Mouse (Mus musculus): ENCODE measurements around the gene Vmn1r148. TPM values are rescaled to one million over a fixed set of nuclear protein-coding genes. Genes with fewer than 3 reads are reported as not detected.
"Not testable (repeated sequence)": the region's sequence is repeated elsewhere in the genome, so short reads cannot be mapped to it uniquely, and the experiment has no call there.

Vmn1r148 gene
- not detected in 2 replicates for polyA plus RNA-seq (2015; fragmentation: Nextera tagmentation; extraction: Ambion mirVana)

- H3K36me3 ChIP-seq (ENCODE audit: control insufficient read depth, insufficient read depth, low read length); H3K27ac ChIP-seq (ENCODE audit: low read length); H3K9me3 ChIP-seq (replicated peaks; ENCODE audit: control insufficient read depth, low read length); H3K9ac ChIP-seq (ENCODE audit: low read length); H3K4me1 ChIP-seq (ENCODE audit: control insufficient read depth, insufficient read depth, low read length); ATAC-seq (ENCODE audit: insufficient read depth, low FRiP score); H3K4me2 ChIP-seq (ENCODE audit: low read depth, low read length); H3K4me3 ChIP-seq (replicated peaks; ENCODE audit: low read length); H3K27me3 ChIP-seq (ENCODE audit: control insufficient read depth, insufficient read depth, low read length): not testable (repeated sequence)
- no CpG with 5 or more reads among the region's 3 CpGs for WGBS
Measured at GRCm38 (mm10) chr7:22413283-22413682, at the start of gene Vmn1r148. Gene Vmn1r148, plus strand, starts transcription at chr7:22413583.

GRCm38 (mm10) chr7:22370939-22371338, 42.4 kb upstream of the Vmn1r148 start, which contains the start of gene Gm8660:
Gene Gm8660, minus strand, starts transcription at chr7:22371039.
- WGBS, result no CpG with 5 or more reads among the region's 1 CpGs
- not testable (repeated sequence) for H3K9me3 ChIP-seq (replicated peaks; ENCODE audit: control insufficient read depth, low read length); H3K27ac ChIP-seq (ENCODE audit: low read length); H3K36me3 ChIP-seq (ENCODE audit: control insufficient read depth, insufficient read depth, low read length); H3K4me2 ChIP-seq (ENCODE audit: low read depth, low read length); H3K4me1 ChIP-seq (ENCODE audit: control insufficient read depth, insufficient read depth, low read length); ATAC-seq (ENCODE audit: insufficient read depth, low FRiP score); H3K27me3 ChIP-seq (ENCODE audit: control insufficient read depth, insufficient read depth, low read length); H3K9ac ChIP-seq (ENCODE audit: low read length); H3K4me3 ChIP-seq (replicated peaks; ENCODE audit: low read length)

GRCm38 (mm10) chr7:22438129-22438528, 24.7 kb downstream of the Vmn1r148 start, which contains the start of gene Vmn1r149:
Gene Vmn1r149, minus strand, starts transcription at chr7:22438229.
- no CpG with 5 or more reads among the region's 2 CpGs for WGBS
- not testable (repeated sequence) for H3K4me2 ChIP-seq (ENCODE audit: low read depth, low read length); H3K27ac ChIP-seq (ENCODE audit: low read length); H3K9ac ChIP-seq (ENCODE audit: low read length); ATAC-seq (ENCODE audit: insufficient read depth, low FRiP score); H3K27me3 ChIP-seq (ENCODE audit: control insufficient read depth, insufficient read depth, low read length); H3K4me1 ChIP-seq (ENCODE audit: control insufficient read depth, insufficient read depth, low read length); H3K36me3 ChIP-seq (ENCODE audit: control insufficient read depth, insufficient read depth, low read length); H3K4me3 ChIP-seq (replicated peaks; ENCODE audit: low read length); H3K9me3 ChIP-seq (replicated peaks; ENCODE audit: control insufficient read depth, low read length)

GRCm38 (mm10) chr7:22463975-22464374, 50.6 kb downstream of the Vmn1r148 start, which contains the start of gene Gm10665:
Gene Gm10665, minus strand, starts transcription at chr7:22464075.
- H3K4me2 ChIP-seq (ENCODE audit: low read depth, low read length); H3K4me1 ChIP-seq (ENCODE audit: control insufficient read depth, insufficient read depth, low read length); H3K9me3 ChIP-seq (replicated peaks; ENCODE audit: control insufficient read depth, low read length); H3K27ac ChIP-seq (ENCODE audit: low read length); H3K9ac ChIP-seq (ENCODE audit: low read length); ATAC-seq (ENCODE audit: insufficient read depth, low FRiP score); H3K36me3 ChIP-seq (ENCODE audit: control insufficient read depth, insufficient read depth, low read length); H3K27me3 ChIP-seq (ENCODE audit: control insufficient read depth, insufficient read depth, low read length); H3K4me3 ChIP-seq (replicated peaks; ENCODE audit: low read length): not testable (repeated sequence)
- WGBS, result no CpG with 5 or more reads among the region's 5 CpGs

Other genes with a start within 250 kb of the Vmn1r148 start
- not detected in 2 replicates for gene Vmn1r142, start 249.5 kb upstream of the Vmn1r148 start, polyA plus RNA-seq (2015; fragmentation: Nextera tagmentation; extraction: Ambion mirVana)
- not detected in 2 replicates for gene Vmn1r143, start 224.2 kb upstream of the Vmn1r148 start, polyA plus RNA-seq (2015; fragmentation: Nextera tagmentation; extraction: Ambion mirVana)
- gene Gm8653, start 212.3 kb upstream of the Vmn1r148 start, polyA plus RNA-seq (2015; fragmentation: Nextera tagmentation; extraction: Ambion mirVana), result not detected in 2 replicates
- not detected in 2 replicates for gene Gm8453, start 184.1 kb upstream of the Vmn1r148 start, polyA plus RNA-seq (2015; fragmentation: Nextera tagmentation; extraction: Ambion mirVana)
- not detected in 2 replicates for gene Gm4187, start 83.9 kb upstream of the Vmn1r148 start, polyA plus RNA-seq (2015; fragmentation: Nextera tagmentation; extraction: Ambion mirVana)
- not detected in 2 replicates for gene Gm8660, start 42.5 kb upstream of the Vmn1r148 start, polyA plus RNA-seq (2015; fragmentation: Nextera tagmentation; extraction: Ambion mirVana)
- not detected in 2 replicates for gene Vmn1r149, start 24.6 kb downstream of the Vmn1r148 start, polyA plus RNA-seq (2015; fragmentation: Nextera tagmentation; extraction: Ambion mirVana)
- gene Gm10665, start 50.5 kb downstream of the Vmn1r148 start, polyA plus RNA-seq (2015; fragmentation: Nextera tagmentation; extraction: Ambion mirVana), result not detected in 2 replicates
- not detected in 2 replicates for gene Vmn1r151, start 86.1 kb downstream of the Vmn1r148 start, polyA plus RNA-seq (2015; fragmentation: Nextera tagmentation; extraction: Ambion mirVana)
- not detected in 2 replicates for gene Vmn1r152, start 109.4 kb downstream of the Vmn1r148 start, polyA plus RNA-seq (2015; fragmentation: Nextera tagmentation; extraction: Ambion mirVana)
- not detected in 2 replicates for gene Gm8677, start 121.3 kb downstream of the Vmn1r148 start, polyA plus RNA-seq (2015; fragmentation: Nextera tagmentation; extraction: Ambion mirVana)
- gene Gm4201, start 151.8 kb downstream of the Vmn1r148 start, polyA plus RNA-seq (2015; fragmentation: Nextera tagmentation; extraction: Ambion mirVana), result not detected in 2 replicates
- not detected in 2 replicates for gene Gm4565, start 174.5 kb downstream of the Vmn1r148 start, polyA plus RNA-seq (2015; fragmentation: Nextera tagmentation; extraction: Ambion mirVana)
- gene Vmn1r155, start 244.4 kb downstream of the Vmn1r148 start, polyA plus RNA-seq (2015; fragmentation: Nextera tagmentation; extraction: Ambion mirVana), result not detected in 2 replicates